8 mouse cellular contexts compared by ENCODE assay signal in the genomic region with DNA sequence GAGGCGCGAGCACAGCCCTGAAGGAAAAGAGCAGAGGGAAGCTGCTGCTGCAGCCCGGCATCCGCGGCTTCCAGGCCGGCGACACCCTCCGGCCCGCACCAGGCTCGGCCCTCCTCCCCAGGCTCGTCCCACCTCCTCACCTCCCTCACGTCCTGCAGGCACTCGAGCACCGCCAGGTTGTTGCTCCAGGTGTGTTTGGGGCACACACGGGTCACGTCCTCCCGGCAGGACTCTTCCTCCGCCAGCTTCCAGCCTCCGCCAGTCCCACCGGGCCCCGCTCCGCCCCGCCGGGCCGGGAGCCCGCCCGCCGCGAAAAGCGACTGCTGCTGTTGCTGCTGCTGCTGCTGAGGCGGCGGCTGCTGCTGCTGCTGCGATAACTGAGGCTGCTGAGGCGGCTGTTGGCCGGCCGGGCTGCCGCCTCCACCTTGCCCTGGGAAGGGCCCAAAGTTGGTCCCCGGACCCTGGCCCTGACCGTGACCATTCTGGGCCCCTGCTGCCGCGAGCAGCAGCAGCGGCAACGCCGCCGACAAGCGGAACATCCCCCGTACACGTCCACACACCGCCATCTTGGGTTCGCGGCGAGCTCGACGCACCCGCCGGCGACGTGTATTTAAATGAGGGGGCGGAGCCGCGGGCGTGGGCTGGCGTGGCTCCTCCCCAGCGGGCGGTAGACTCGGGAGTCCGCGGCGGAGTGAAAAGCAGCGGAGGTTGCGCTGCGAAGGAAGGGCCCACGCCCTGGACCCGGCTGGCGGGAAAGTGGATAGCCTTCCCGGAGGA. TPM values are rescaled to one million over a fixed set of nuclear protein-coding genes. Genes with fewer than 3 reads are reported as not detected.
A peak's percentile ranks its signal among the peaks of the same experiment; 100 is the strongest.
DNase-seq lines count a peak whose midpoint lies in the region; ATAC-seq lines count a peak whose summit lies in the region.

Glg1 (minus strand) TSS at position 586 of the 777 bp plus-strand sequence.

- ATAC-seq in inflammation-experienced regulatory T-cells, adult 6 months, result peak; percentile 88
- ATAC-seq in megakaryocyte-erythroid progenitor cell, adult 5-6 weeks (replicated peaks; ENCODE audit: low FRiP score, low TSS enrichment, poor library complexity, severe bottlenecking), result peak; percentile 89

- peak; percentile 95 to 99 for DNase-seq in adrenal gland, adult (ENCODE audit: inconsistent age in 2 of 2, low spot score in 1 of 2)
- DNase-seq in embryo, embryonic 10.5 days (ENCODE audit: low spot score), result peak; percentile 95
- DNase-seq in gastrocnemius, postnatal 14 days, result peak; percentile 94
- peak; percentile 87 to 96 for DNase-seq in left cerebral cortex, postnatal 10 days (ENCODE audit: extremely low spot score in 1 of 2, low spot score in 2 of 2)
- peak; percentile 93 for DNase-seq in right cerebral cortex, postnatal 25 days
- DNase-seq in urinary bladder, postnatal 4 days (ENCODE audit: low spot score in 2 of 2), result peak; percentile 93 to 95

- intact Hi-C loops in gastrocnemius, postnatal 14 days (cut with DNase I; ENCODE audit: low total_unique reads), result loop anchor here (5.0 kb wide), 1 partner anchor 102 kb away; no protein-coding TSS in a partner anchor
- intact Hi-C loops in left cerebral cortex, postnatal 10 days (cut with DNase I), result loop anchor here (5.0 kb wide), 1 partner anchor 42 kb away; no protein-coding TSS in a partner anchor

RNA-seq across cellular contexts. Expression of gene Glg1, which starts in this region (rescaled TPM):
- total RNA-seq in gastrocnemius, postnatal 14 days (2021), result 10 to 100 TPM; 47.3 to 51.4 TPM
- polyA plus RNA-seq in inflammation-experienced regulatory T-cells, adult 6 months (2017; shearing (Covaris generic)), result 10 to 100 TPM; 25.2 to 37.5 (median 28.5) TPM
- 100 to 1,000 TPM; 123 to 127 TPM for total RNA-seq in left cerebral cortex, postnatal 10 days (2021)
- 24.8 and 39.2 TPM in 2 replicates for total RNA-seq in megakaryocyte-erythroid progenitor cell, adult 5-6 weeks (2014; fragmentation: Nextera tagmentation)
- 42.1 and 43.2 TPM in 2 replicates for total RNA-seq in megakaryocyte-erythroid progenitor cell, adult 5-6 weeks (2017)

Comparison
In these comparisons a context has a peak if more than half of its experiments do, and no peak if none do; other contexts are left out.
1. Peak in every context shown above with its lines: DNase-seq and ATAC-seq.